23 mouse cellular contexts compared by ENCODE assay signal in genomic region chr2:119296756-119297155, GRCm38 (mm10). TPM values are rescaled to one million over a fixed set of nuclear protein-coding genes. Genes with fewer than 3 reads are reported as not detected.
"Had no signal": no experiment of that assay in that cellular context is flagged by ENCODE, and none has a peak within 500 bp of the region (broad histone marks: within the 10 kb centered on the region; RNA-seq: fewer than 3 reads in every experiment).

No protein-coding gene starts in this region.

- ATAC-seq: midbrain, embryonic 15.5 days had no signal

- H3K27ac ChIP-seq: kidney, embryonic 15.5 days; left cerebral cortex, adult 2 months; limb, embryonic 12.5 days; limb, embryonic 15.5 days; liver, embryonic 14.5 days; lung, embryonic 15.5 days; midbrain, embryonic 12.5 days; midbrain, embryonic 15.5 days; neural tube, embryonic 12.5 days; neural tube, embryonic 15.5 days had no signal

- H3K9ac ChIP-seq: kidney, embryonic 15.5 days; limb, embryonic 12.5 days; limb, embryonic 15.5 days; liver, embryonic 14.5 days; lung, embryonic 15.5 days; midbrain, embryonic 12.5 days; midbrain, embryonic 15.5 days; neural tube, embryonic 12.5 days; neural tube, embryonic 15.5 days had no signal

- H3K4me2 ChIP-seq: kidney, embryonic 15.5 days; limb, embryonic 12.5 days; limb, embryonic 15.5 days; lung, embryonic 15.5 days; midbrain, embryonic 12.5 days; midbrain, embryonic 15.5 days; neural tube, embryonic 12.5 days; neural tube, embryonic 15.5 days had no signal

- H3K27me3 ChIP-seq: kidney, embryonic 15.5 days; limb, embryonic 12.5 days; limb, embryonic 15.5 days; lung, embryonic 15.5 days; midbrain, embryonic 12.5 days; midbrain, embryonic 15.5 days; neural tube, embryonic 12.5 days; neural tube, embryonic 15.5 days had no signal

- H3K4me3 ChIP-seq: kidney, embryonic 15.5 days; left cerebral cortex, adult 2 months; limb, embryonic 12.5 days; limb, embryonic 15.5 days; lung, embryonic 15.5 days; midbrain, embryonic 12.5 days; midbrain, embryonic 15.5 days; neural tube, embryonic 12.5 days; neural tube, embryonic 15.5 days had no signal

- DNase-seq: kidney, adult 11 months; kidney, adult 8-10 months; kidney, postnatal 10 days; kidney, postnatal 36 days; layer of hippocampus, postnatal 36 days; left cerebral cortex, postnatal 4 days; lung, adult 18-20 months; lung, postnatal 14 days; right cerebral cortex, adult 18-20 months; right cerebral cortex, postnatal 14 days; right cerebral cortex, postnatal 4 days; thymus, postnatal 25 days had no signal

- H3K9me3 ChIP-seq: kidney, embryonic 15.5 days; limb, embryonic 12.5 days; limb, embryonic 15.5 days; lung, embryonic 15.5 days; midbrain, embryonic 12.5 days; midbrain, embryonic 15.5 days; neural tube, embryonic 12.5 days; neural tube, embryonic 15.5 days had no signal

RNA-seq across cellular contexts. Expression of gene Rhov, which starts 25.7 kb away (rescaled TPM):
- total RNA-seq: megakaryocyte progenitor cell, adult 5-6 weeks had no signal
